Mouse (Mus musculus) liver, adult 2 months (tissue): ENCODE data around the gene Pex10.

ENCODE experiments used
- CTCF ChIP-seq: fragments of 200-500 bp; IDR thresholded peaks from 2 replicates; pipeline ENCODE4 v1.5.1; 2011; ENCODE audit warnings: low read depth, low read length, control low read depth
- POLR2A ChIP-seq: fragments of 200-500 bp; IDR thresholded peaks from 2 replicates; pipeline ENCODE4 v1.6.1; 2011; ENCODE audit warnings: low read length, control low read depth; ENCODE audit not compliant: insufficient read depth; ENCODE audit errors: extremely low read depth

- TF ChIP-seq POLR2A (no peak), CTCF (no peak)
Observed at GRCm38 (mm10) chr4:155018601-155019335, 48.0 kb upstream of the Pex10 start.
